10 mouse cellular contexts compared by ENCODE assay signal in the genomic region with DNA sequence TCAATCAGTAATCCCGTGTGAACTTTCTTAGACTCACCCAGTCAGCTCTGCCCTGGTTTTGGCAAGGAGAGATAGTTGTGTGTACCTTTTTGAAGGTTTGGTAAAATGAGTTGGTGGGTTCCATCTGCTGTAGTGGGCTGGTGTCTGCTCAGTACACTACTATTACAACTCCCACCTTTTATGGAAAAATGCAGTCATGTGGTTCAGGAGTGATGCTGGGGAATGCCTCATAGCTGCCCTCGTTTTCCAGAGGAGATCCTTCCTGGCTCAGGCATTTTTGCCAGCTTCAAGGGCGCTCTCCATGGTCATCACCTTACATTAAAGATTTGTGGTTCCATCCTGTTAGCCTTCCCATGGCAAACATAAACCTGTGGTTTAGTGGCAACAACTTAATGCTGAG. TPM values are rescaled to one million over a fixed set of nuclear protein-coding genes. Genes with fewer than 3 reads are reported as not detected.
DNase-seq lines count a peak whose midpoint lies in the region; ATAC-seq and TF ChIP-seq lines count a peak whose summit lies in the region.
"Had no signal": no experiment of that assay in that cellular context is flagged by ENCODE, and none has a peak within 500 bp of the region (broad histone marks: within the 10 kb centered on the region; RNA-seq: fewer than 3 reads in every experiment).

No protein-coding gene starts in this region.

- peaks cover 4 to 28% of the 10 kb centered on the region in 2 experiments; a peak in 3 of 4 replicates for H3K4me1 ChIP-seq in heart, embryonic 14.5 days (ENCODE audit: control insufficient read depth in 2 of 2, insufficient read depth in 2 of 2, low read length in 2 of 2)
- peaks cover 27% of the 10 kb centered on the region for H3K4me1 ChIP-seq in brown adipose tissue, adult 24 weeks (ENCODE audit: control insufficient read depth, insufficient read depth, insufficient read length, low read length)
- peaks cover 41% of the 10 kb centered on the region for H3K4me1 ChIP-seq in hindbrain, embryonic 12.5 days
- peaks cover 23% of the 10 kb centered on the region for H3K4me1 ChIP-seq in liver, embryonic 16.5 days (ENCODE audit: control insufficient read depth, low read depth, low read length)
- peaks cover 13% of the 10 kb centered on the region for H3K4me1 ChIP-seq in thymus, adult 2 months (replicated peaks; ENCODE audit: control insufficient read depth, insufficient read depth, low read length)

- no peak for ATAC-seq in heart, embryonic 14.5 days (ENCODE audit: insufficient number of reproducible peaks, insufficient read depth, low FRiP score, low read depth)
- no peak for ATAC-seq in hindbrain, embryonic 12.5 days (ENCODE audit: low FRiP score)
- ATAC-seq in liver, embryonic 16.5 days (ENCODE audit: low read depth): no peak

- H3K9me3 ChIP-seq in heart, embryonic 14.5 days (ENCODE audit: control insufficient read depth, low read length): no peaks in the 10 kb centered on the region
- H3K9me3 ChIP-seq in hindbrain, embryonic 12.5 days (replicated peaks): no peaks in the 10 kb centered on the region
- H3K9me3 ChIP-seq in liver, embryonic 16.5 days (replicated peaks; ENCODE audit: control insufficient read depth, low read length): no peaks in the 10 kb centered on the region

- H3K27me3 ChIP-seq in heart, embryonic 14.5 days (ENCODE audit: control insufficient read depth, insufficient read depth, low read length): no peaks in the 10 kb centered on the region
- H3K27me3 ChIP-seq in hindbrain, embryonic 12.5 days: no peaks in the 10 kb centered on the region
- no peaks in the 10 kb centered on the region for H3K27me3 ChIP-seq in liver, embryonic 16.5 days (ENCODE audit: control insufficient read depth, insufficient read depth, low read depth, low read length)
- no peaks in the 10 kb centered on the region for H3K27me3 ChIP-seq in thymus, adult 2 months (ENCODE audit: control insufficient read depth, insufficient read depth, low read length)
- H3K27me3 ChIP-seq: CH12.LX had no signal

- no peak overlapping the region for H3K4me3 ChIP-seq in heart, embryonic 14.5 days (ENCODE audit: control insufficient read depth in 1 of 2, insufficient read depth in 1 of 2, low read depth in 1 of 2, low read length in 2 of 2)
- peak overlapping the region; percentile 12; the same call in 1 of the 2 replicates for H3K4me3 ChIP-seq in brown adipose tissue, adult 24 weeks (ENCODE audit: insufficient read depth, low read depth, low read length)
- H3K4me3 ChIP-seq in hindbrain, embryonic 12.5 days: peak overlapping the region; percentile 92; the same call in 1 of the 2 replicates
- H3K4me3 ChIP-seq in liver, embryonic 16.5 days (ENCODE audit: low read depth, low read length): peak overlapping the region; percentile 18
- no peak overlapping the region for H3K4me3 ChIP-seq in thymus, adult 2 months (ENCODE audit: control insufficient read depth, insufficient read depth, low read length)

- H3K9ac ChIP-seq in heart, embryonic 14.5 days (ENCODE audit: low read length): peak overlapping the region; percentile 91; the same call in 1 of the 2 replicates
- H3K9ac ChIP-seq in hindbrain, embryonic 12.5 days: peak overlapping the region; percentile 87; the same call in 1 of the 2 replicates
- no peak overlapping the region for H3K9ac ChIP-seq in liver, embryonic 16.5 days (ENCODE audit: low read depth, low read length)

- TF ChIP-seq CTCF in thymus, adult 2 months (IDR thresholded peaks at IDR 0.05; ENCODE audit: borderline replicate concordance, control insufficient read depth, extremely low read depth, insufficient read depth, low read length, poor library complexity): no peak

- H3K27ac ChIP-seq in heart, embryonic 14.5 days (replicated peaks in 1 of 2; ENCODE audit: control insufficient read depth in 1 of 2, insufficient read depth in 1 of 2, low read depth in 2 of 2, low read length in 2 of 2): no peak overlapping the region
- H3K27ac ChIP-seq in brown adipose tissue, adult 24 weeks (replicated peaks; ENCODE audit: low read depth, low read length): no peak overlapping the region
- H3K27ac ChIP-seq in hindbrain, embryonic 12.5 days: no peak overlapping the region
- peak overlapping the region; percentile 61 for H3K27ac ChIP-seq in liver, embryonic 16.5 days (ENCODE audit: low read length)
- H3K27ac ChIP-seq in thymus, adult 2 months (ENCODE audit: control insufficient read depth, insufficient read depth, low read length): no peak overlapping the region

- peaks cover 6% of the 10 kb centered on the region for H3K36me3 ChIP-seq in heart, embryonic 14.5 days (ENCODE audit: control insufficient read depth, insufficient read depth, low read length)
- peaks cover 3% of the 10 kb centered on the region; the same call in 1 of the 2 replicates for H3K36me3 ChIP-seq in hindbrain, embryonic 12.5 days
- H3K36me3 ChIP-seq in liver, embryonic 16.5 days (ENCODE audit: control insufficient read depth, insufficient read depth): no peaks in the 10 kb centered on the region
- no peaks in the 10 kb centered on the region for H3K36me3 ChIP-seq in thymus, adult 2 months (ENCODE audit: control insufficient read depth, insufficient read depth, low read length)

- peak overlapping the region; percentile 96 for H3K4me2 ChIP-seq in heart, embryonic 14.5 days (ENCODE audit: low read length)
- peak overlapping the region; percentile 94 for H3K4me2 ChIP-seq in hindbrain, embryonic 12.5 days (replicated peaks)
- H3K4me2 ChIP-seq in liver, embryonic 16.5 days (ENCODE audit: low read depth, low read length): peak overlapping the region; percentile 98

- DNase-seq in heart, adult 9 months (ENCODE audit: low spot score in 2 of 2): no peak
- DNase-seq in thymus, adult 2 months: no peak
- no peak for DNase-seq in right cerebral cortex, postnatal 10 days (ENCODE audit: low spot score in 2 of 2)
- no peak for DNase-seq in urinary bladder, postnatal 10 days (ENCODE audit: low spot score)
- DNase-seq: layer of hippocampus, postnatal 36 days had no signal

- TF ChIP-seq POLR2A in thymus, adult 2 months (IDR thresholded peaks at IDR 0.05; ENCODE audit: control insufficient read depth, extremely low read depth, insufficient read depth, low read length, poor library complexity): no peak

- WGBS in heart, embryonic 14.5 days: 45% methylated on average over 3 of the region's 3 CpGs
- 58% methylated on average over 3 of the region's 3 CpGs for WGBS in hindbrain, embryonic 12.5 days
- 66% methylated on average over 3 of the region's 3 CpGs for WGBS in liver, embryonic 16.5 days (ENCODE audit: insufficient replicate concordance)
- 85% methylated on average over 3 of the region's 3 CpGs for WGBS in thymus, adult 2 months

RNA-seq across cellular contexts. Expression of a gene that starts 2.6 kb away (rescaled TPM):
- 9.1 and 10.1 TPM in 2 replicates for polyA plus RNA-seq in heart, embryonic 14.5 days (2014; fragmentation: Nextera tagmentation; extraction: Ambion mirVana)
- 15.1 and 22.6 TPM in 2 replicates for polyA plus RNA-seq in brown adipose tissue, adult 24 weeks (2012; ENCODE audit: insufficient read depth, insufficient read length, missing spikeins)
- polyA plus RNA-seq in hindbrain, embryonic 12.5 days (2016; fragmentation: Nextera tagmentation; extraction: Ambion mirVana): 12.7 and 14.6 TPM in 2 replicates
- polyA plus RNA-seq in liver, embryonic 16.5 days (2015; fragmentation: Nextera tagmentation; extraction: Ambion mirVana): 2.5 and 2.7 TPM in 2 replicates
- polyA plus RNA-seq in thymus, adult 2 months (2012; rRNA removed): 33.6 and 34.1 TPM in 2 replicates

Comparison
In these comparisons a context has a peak if more than half of its experiments do, and no peak if none do; other contexts are left out.
1. H3K4me3 ChIP-seq: peak in brown adipose tissue, adult 24 weeks (single experiment), hindbrain, embryonic 12.5 days (single experiment) and liver, embryonic 16.5 days (single experiment); none in heart, embryonic 14.5 days (0 of 2) and thymus, adult 2 months (single experiment).
2. Peak in every context shown above with its lines, with median percentiles within 50 percentile points of each other: H3K4me2 ChIP-seq.